Mouse (Mus musculus): Measurements from ENCODE around the gene Lin28a. TPM values are rescaled to one million over a fixed set of nuclear protein-coding genes. Genes with fewer than 3 reads are reported as not detected.

Gene Lin28a
- polyA plus RNA-seq, 1 experiment from 2014 or later, result 0.08 TPM

GRCm38 (mm10) chr4:134016208-134016607, 2.4 kb downstream of the Lin28a start:
- H3K4me2 ChIP-seq (ENCODE audit: low read length), result no peak overlapping the region
- peaks cover 36% of the 10 kb centered on the region for H3K27me3 ChIP-seq (replicated peaks; ENCODE audit: control insufficient read depth, insufficient read depth, low read length)
- H3K9ac ChIP-seq (ENCODE audit: low read length), result no peak overlapping the region
- no peak overlapping the region for H3K27ac ChIP-seq (ENCODE audit: low read depth)
- no peak for DNase-seq (ENCODE audit: low spot score)
- H3K4me3 ChIP-seq (ENCODE audit: low read depth, low read length), result no peak overlapping the region
- H3K36me3 ChIP-seq (ENCODE audit: control insufficient read depth, insufficient read depth, low read length), result no peaks in the 10 kb centered on the region
- WGBS, result 7% methylated on average over 7 of the region's 7 CpGs
- no peak for ATAC-seq (replicated peaks; ENCODE audit: low FRiP score, low TSS enrichment, low read depth)
- peaks cover 19% of the 10 kb centered on the region for H3K4me1 ChIP-seq (replicated peaks; ENCODE audit: control insufficient read depth, insufficient read depth, low read length)
- H3K9me3 ChIP-seq (ENCODE audit: control insufficient read depth, low read length), result no peaks in the 10 kb centered on the region

- no peak for DNase-seq (ENCODE audit: low spot score)
- H3K36me3 ChIP-seq (ENCODE audit: control insufficient read depth, insufficient read depth, low read length), result no peaks in the 10 kb centered on the region
Measured at GRCm38 (mm10) chr4:134012858-134013528, 5.6 kb downstream of the Lin28a start.

GRCm38 (mm10) chr4:134011450-134012414, 6.9 kb downstream of the Lin28a start:
- no peaks in the 10 kb centered on the region; the same call in 1 of the 2 replicates for H3K27me3 ChIP-seq (replicated peaks; ENCODE audit: control insufficient read depth, insufficient read depth, low read length)
- H3K4me3 ChIP-seq (ENCODE audit: low read depth, low read length), result no peak overlapping the region
- WGBS, result 12% methylated on average over 16 of the region's 16 CpGs
- peaks cover 8% of the 10 kb centered on the region for H3K4me1 ChIP-seq (replicated peaks; ENCODE audit: control insufficient read depth, insufficient read depth, low read length)
- ATAC-seq (replicated peaks; ENCODE audit: low FRiP score, low TSS enrichment, low read depth) (peak; percentile 33; the same call in 1 of the 2 replicates), DNase-seq (ENCODE audit: low spot score) (no peak)
- H3K4me2 ChIP-seq (ENCODE audit: low read length), result no peak overlapping the region
- no peaks in the 10 kb centered on the region for H3K36me3 ChIP-seq (ENCODE audit: control insufficient read depth, insufficient read depth, low read length)
- no peak overlapping the region for H3K27ac ChIP-seq (ENCODE audit: low read depth)
- H3K9me3 ChIP-seq (ENCODE audit: control insufficient read depth, low read length), result no peaks in the 10 kb centered on the region
- no peak overlapping the region for H3K9ac ChIP-seq (ENCODE audit: low read length)

More at GRCm38 (mm10) chr4:134012858-134013528, 5.6 kb downstream of the Lin28a start:
- H3K9ac ChIP-seq (ENCODE audit: low read length), result no peak overlapping the region
- no peaks in the 10 kb centered on the region for H3K9me3 ChIP-seq (ENCODE audit: control insufficient read depth, low read length)
- peaks cover 18% of the 10 kb centered on the region for H3K4me1 ChIP-seq (replicated peaks; ENCODE audit: control insufficient read depth, insufficient read depth, low read length)
- H3K27me3 ChIP-seq (replicated peaks; ENCODE audit: control insufficient read depth, insufficient read depth, low read length), result peaks cover 12% of the 10 kb centered on the region
- H3K4me2 ChIP-seq (ENCODE audit: low read length), result no peak overlapping the region
- ATAC-seq (replicated peaks; ENCODE audit: low FRiP score, low TSS enrichment, low read depth), result no peak
- H3K4me3 ChIP-seq (ENCODE audit: low read depth, low read length), result no peak overlapping the region
- H3K27ac ChIP-seq (ENCODE audit: low read depth), result no peak overlapping the region
- 49% methylated on average over 12 of the region's 12 CpGs for WGBS

GRCm38 (mm10) chr4:134009709-134010108, 8.9 kb downstream of the Lin28a start:
- Histone ChIP-seq H3K4me3 (ENCODE audit: low read depth, low read length) (no peak overlapping the region), H3K4me2 (ENCODE audit: low read length) (no peak overlapping the region), H3K27ac (ENCODE audit: low read depth) (no peak overlapping the region), H3K27me3 (replicated peaks; ENCODE audit: control insufficient read depth, insufficient read depth, low read length) (no peaks in the 10 kb centered on the region), H3K9ac (ENCODE audit: low read length) (no peak overlapping the region), H3K36me3 (ENCODE audit: control insufficient read depth, insufficient read depth, low read length) (no peaks in the 10 kb centered on the region), H3K4me1 (replicated peaks; ENCODE audit: control insufficient read depth, insufficient read depth, low read length) (peaks cover 6% of the 10 kb centered on the region), H3K9me3 (ENCODE audit: control insufficient read depth, low read length) (no peaks in the 10 kb centered on the region)
- 57% methylated on average over 6 of the region's 6 CpGs for WGBS
- ATAC-seq (replicated peaks; ENCODE audit: low FRiP score, low TSS enrichment, low read depth) (no peak), DNase-seq (ENCODE audit: low spot score) (no peak)

GRCm38 (mm10) chr4:134006845-134007244, 11.8 kb downstream of the Lin28a start:
- no peak for ATAC-seq (replicated peaks; ENCODE audit: low FRiP score, low TSS enrichment, low read depth)
- WGBS, result 85% methylated on average over 3 of the region's 3 CpGs

GRCm38 (mm10) chr4:134005581-134006358, 12.9 kb downstream of the Lin28a start:
- Histone ChIP-seq H3K9me3 (ENCODE audit: control insufficient read depth, low read length) (no peaks in the 10 kb centered on the region), H3K4me3 (ENCODE audit: low read depth, low read length) (no peak overlapping the region), H3K36me3 (ENCODE audit: control insufficient read depth, insufficient read depth, low read length) (no peaks in the 10 kb centered on the region), H3K9ac (ENCODE audit: low read length) (no peak overlapping the region), H3K4me2 (ENCODE audit: low read length) (no peak overlapping the region), H3K4me1 (replicated peaks; ENCODE audit: control insufficient read depth, insufficient read depth, low read length) (no peaks in the 10 kb centered on the region), H3K27ac (ENCODE audit: low read depth) (no peak overlapping the region), H3K27me3 (replicated peaks; ENCODE audit: control insufficient read depth, insufficient read depth, low read length) (no peaks in the 10 kb centered on the region)
- 84% methylated on average over 12 of the region's 12 CpGs for WGBS
- ATAC-seq (replicated peaks; ENCODE audit: low FRiP score, low TSS enrichment, low read depth) (no peak), DNase-seq (ENCODE audit: low spot score) (no peak)

More at GRCm38 (mm10) chr4:134006845-134007244, 11.8 kb downstream of the Lin28a start:
- DNase-seq (ENCODE audit: low spot score), result no peak
- no peak overlapping the region for H3K4me3 ChIP-seq (ENCODE audit: low read depth, low read length)
- H3K27ac ChIP-seq (ENCODE audit: low read depth), result no peak overlapping the region
- H3K27me3 ChIP-seq (replicated peaks; ENCODE audit: control insufficient read depth, insufficient read depth, low read length), result no peaks in the 10 kb centered on the region
- H3K9ac ChIP-seq (ENCODE audit: low read length), result no peak overlapping the region
- no peak overlapping the region for H3K4me2 ChIP-seq (ENCODE audit: low read length)
- H3K4me1 ChIP-seq (replicated peaks; ENCODE audit: control insufficient read depth, insufficient read depth, low read length), result peaks cover 3% of the 10 kb centered on the region
- H3K9me3 ChIP-seq (ENCODE audit: control insufficient read depth, low read length), result no peaks in the 10 kb centered on the region
- H3K36me3 ChIP-seq (ENCODE audit: control insufficient read depth, insufficient read depth, low read length), result no peaks in the 10 kb centered on the region

GRCm38 (mm10) chr4:134002903-134003302, 15.7 kb downstream of the Lin28a start:
- Histone ChIP-seq H3K4me3 (ENCODE audit: low read depth, low read length) (no peak overlapping the region), H3K9me3 (ENCODE audit: control insufficient read depth, low read length) (no peaks in the 10 kb centered on the region), H3K36me3 (ENCODE audit: control insufficient read depth, insufficient read depth, low read length) (no peaks in the 10 kb centered on the region), H3K9ac (ENCODE audit: low read length) (no peak overlapping the region), H3K4me2 (ENCODE audit: low read length) (no peak overlapping the region), H3K27ac (ENCODE audit: low read depth) (no peak overlapping the region), H3K4me1 (replicated peaks; ENCODE audit: control insufficient read depth, insufficient read depth, low read length) (peaks cover 8% of the 10 kb centered on the region), H3K27me3 (replicated peaks; ENCODE audit: control insufficient read depth, insufficient read depth, low read length) (no peaks in the 10 kb centered on the region)
- 73% methylated on average over 5 of the region's 5 CpGs for WGBS
- no peak for ATAC-seq (replicated peaks; ENCODE audit: low FRiP score, low TSS enrichment, low read depth)
- no peak for DNase-seq (ENCODE audit: low spot score)

GRCm38 (mm10) chr4:134002246-134002645, 16.4 kb downstream of the Lin28a start:
- Histone ChIP-seq H3K9me3 (ENCODE audit: control insufficient read depth, low read length) (no peaks in the 10 kb centered on the region), H3K27me3 (replicated peaks; ENCODE audit: control insufficient read depth, insufficient read depth, low read length) (no peaks in the 10 kb centered on the region), H3K27ac (ENCODE audit: low read depth) (no peak overlapping the region), H3K4me3 (ENCODE audit: low read depth, low read length) (no peak overlapping the region), H3K4me1 (replicated peaks; ENCODE audit: control insufficient read depth, insufficient read depth, low read length) (peaks cover 8% of the 10 kb centered on the region), H3K4me2 (ENCODE audit: low read length) (no peak overlapping the region), H3K36me3 (ENCODE audit: control insufficient read depth, insufficient read depth, low read length) (no peaks in the 10 kb centered on the region), H3K9ac (ENCODE audit: low read length) (no peak overlapping the region)
- ATAC-seq (replicated peaks; ENCODE audit: low FRiP score, low TSS enrichment, low read depth), result no peak
- WGBS, result 59% methylated on average over 4 of the region's 4 CpGs
- DNase-seq (ENCODE audit: low spot score), result no peak
